Mouse (Mus musculus): Measurements from ENCODE around the gene Vezf1. TPM values are rescaled to one million over a fixed set of nuclear protein-coding genes. Genes with fewer than 3 reads are reported as not detected.
"Not testable (repeated sequence)": the region's sequence is repeated elsewhere in the genome, so short reads cannot be mapped to it uniquely, and the experiment has no call there.

The Vezf1 gene
- polyA plus RNA-seq, 1 experiment: 58.4 TPM

GRCm38 (mm10) chr11:88044314-88044713 is 23.8 kb upstream of the Vezf1 start:
- TF ChIP-seq CTCF (IDR thresholded peaks at IDR 0.05; ENCODE audit: borderline replicate concordance, extremely low read depth, insufficient read depth, insufficient read length) (no peak), POLR2A (IDR thresholded peaks at IDR 0.05; ENCODE audit: borderline replicate concordance, extremely low read depth, insufficient read depth, insufficient read length, poor library complexity, severe bottlenecking) (no peak)
- no peak for DNase-seq (ENCODE audit: low read depth)

DNA sequence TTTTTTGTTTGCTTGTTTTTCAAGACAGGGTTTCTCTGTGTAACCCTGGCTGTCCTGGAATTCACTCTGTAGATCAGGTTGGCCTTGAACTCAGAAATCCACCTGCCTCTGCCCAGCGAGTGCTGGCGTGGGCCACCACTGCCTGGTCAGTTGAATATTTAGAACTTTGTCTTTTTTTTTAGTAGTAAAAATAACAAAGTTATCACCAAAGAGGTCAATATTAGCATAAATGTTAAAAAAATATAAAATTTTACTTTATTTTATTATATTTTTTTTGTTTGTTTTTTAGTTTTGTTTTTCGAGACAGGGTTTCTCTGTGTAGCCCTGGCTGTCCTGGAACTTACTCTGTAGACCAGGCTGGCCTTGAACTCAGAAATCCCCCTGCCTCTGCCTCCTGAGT is 22.9 kb upstream of the Vezf1 start:
- not testable (repeated sequence) for DNase-seq (ENCODE audit: low read depth)

- no peak for TF ChIP-seq POLR2A (IDR thresholded peaks at IDR 0.05; ENCODE audit: borderline replicate concordance, extremely low read depth, insufficient read depth, insufficient read length, poor library complexity, severe bottlenecking)
- TF ChIP-seq CTCF (IDR thresholded peaks at IDR 0.05; ENCODE audit: borderline replicate concordance, extremely low read depth, insufficient read depth, insufficient read length): no peak
- no peak for DNase-seq (ENCODE audit: low read depth)
These were observed 22.2 kb upstream of the Vezf1 start for GRCm38 (mm10) chr11:88045878-88046277.

GRCm38 (mm10) chr11:88046323-88046937 is 21.6 kb upstream of the Vezf1 start:
- peak; percentile 35 for DNase-seq (ENCODE audit: low read depth)
- TF ChIP-seq CTCF (IDR thresholded peaks at IDR 0.05; ENCODE audit: borderline replicate concordance, extremely low read depth, insufficient read depth, insufficient read length) (no peak), POLR2A (IDR thresholded peaks at IDR 0.05; ENCODE audit: borderline replicate concordance, extremely low read depth, insufficient read depth, insufficient read length, poor library complexity, severe bottlenecking) (no peak)

DNA sequence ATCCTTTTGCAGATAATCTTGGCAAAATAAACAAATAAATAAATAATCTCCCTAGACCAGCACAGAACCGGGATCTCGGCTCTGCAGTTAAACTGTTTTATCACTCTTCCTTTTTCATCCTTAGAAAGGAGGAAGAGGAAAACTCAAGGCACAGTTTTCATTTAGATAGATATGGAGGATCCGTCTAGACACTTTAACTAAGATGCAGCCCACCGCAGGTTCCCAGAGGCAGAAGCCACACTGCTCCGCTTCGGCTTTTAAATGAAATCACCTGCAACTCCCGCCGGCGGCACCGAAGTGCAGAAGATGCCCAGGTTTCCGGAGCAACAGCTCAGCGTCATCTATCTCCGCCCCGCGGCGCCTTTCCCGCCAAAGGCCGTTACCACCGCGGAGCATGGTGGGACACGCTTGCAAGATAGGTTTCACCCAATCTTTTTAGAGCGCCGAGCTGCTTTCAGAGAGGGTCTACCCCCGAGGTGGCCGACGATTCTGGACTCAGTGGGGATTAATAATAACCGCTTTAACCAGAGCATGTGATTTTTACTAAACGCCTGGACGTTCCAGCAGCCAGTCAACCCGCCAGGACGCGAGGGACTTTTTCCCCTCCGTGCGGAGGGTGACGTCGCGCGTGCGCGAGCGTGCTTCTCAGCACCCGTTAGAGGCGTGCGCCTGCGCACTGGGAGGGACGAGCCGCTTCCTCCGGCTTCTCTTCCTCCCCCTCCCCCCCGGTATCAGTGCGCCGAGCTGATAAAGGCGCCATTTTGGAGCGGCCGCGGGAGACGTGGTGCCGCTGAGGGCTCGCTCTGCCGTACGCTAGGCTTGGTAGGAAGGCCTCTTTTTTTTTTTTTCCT is 20.9 kb upstream of the Vezf1 start, which contains the start of gene Srsf1:
TSS of gene Srsf1 (plus strand) at position 430 of the 851 bp plus-strand sequence.
- peak; percentile 83; the same call in 1 of the 2 replicates for TF ChIP-seq POLR2A (IDR thresholded peaks at IDR 0.05; ENCODE audit: borderline replicate concordance, extremely low read depth, insufficient read depth, insufficient read length, poor library complexity, severe bottlenecking)
- no peak for TF ChIP-seq CTCF (IDR thresholded peaks at IDR 0.05; ENCODE audit: borderline replicate concordance, extremely low read depth, insufficient read depth, insufficient read length)
- DNase-seq (ENCODE audit: low read depth): peak; percentile 99

DNA sequence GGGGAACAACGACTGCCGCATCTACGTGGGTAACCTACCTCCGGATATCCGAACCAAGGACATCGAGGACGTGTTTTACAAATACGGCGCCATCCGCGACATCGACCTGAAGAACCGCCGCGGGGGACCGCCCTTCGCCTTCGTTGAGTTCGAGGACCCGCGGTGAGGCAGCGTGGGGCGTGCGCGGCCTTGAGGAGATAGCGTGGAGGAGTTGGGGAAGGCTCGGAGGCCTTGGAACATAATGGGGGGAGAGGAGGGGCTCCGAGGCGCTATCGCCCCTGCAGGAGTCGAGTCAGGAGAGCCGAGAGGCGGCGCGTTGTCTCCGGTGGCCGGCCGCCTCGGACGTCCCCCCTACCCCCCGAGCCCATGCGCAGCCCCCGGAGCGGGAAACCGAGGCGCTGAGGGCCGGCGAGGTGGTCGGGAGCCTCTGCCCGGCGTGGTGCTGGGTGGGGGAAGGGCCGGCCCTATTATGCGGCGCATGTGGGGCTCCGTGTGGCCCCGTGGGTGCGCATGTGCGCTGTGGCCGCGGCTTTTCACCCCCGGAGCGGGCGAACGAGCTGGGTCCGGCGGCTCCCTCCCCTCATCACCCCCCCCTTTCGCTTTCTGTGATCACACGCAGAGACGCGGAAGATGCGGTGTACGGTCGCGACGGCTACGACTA is 20.1 kb upstream of the Vezf1 start:
- TF ChIP-seq POLR2A (IDR thresholded peaks at IDR 0.05; ENCODE audit: borderline replicate concordance, extremely low read depth, insufficient read depth, insufficient read length, poor library complexity, severe bottlenecking): peak; percentile 24; the same call in 1 of the 2 replicates
- TF ChIP-seq CTCF (IDR thresholded peaks at IDR 0.05; ENCODE audit: borderline replicate concordance, extremely low read depth, insufficient read depth, insufficient read length): no peak
- peak; percentile 84 for DNase-seq (ENCODE audit: low read depth)

GRCm38 (mm10) chr11:88048961-88049670 is 19.0 kb upstream of the Vezf1 start:
- DNase-seq (ENCODE audit: low read depth): peak; percentile 34
- no peak for TF ChIP-seq CTCF (IDR thresholded peaks at IDR 0.05; ENCODE audit: borderline replicate concordance, extremely low read depth, insufficient read depth, insufficient read length)
- no peak for TF ChIP-seq POLR2A (IDR thresholded peaks at IDR 0.05; ENCODE audit: borderline replicate concordance, extremely low read depth, insufficient read depth, insufficient read length, poor library complexity, severe bottlenecking)

GRCm38 (mm10) chr11:88049732-88050131 is 18.3 kb upstream of the Vezf1 start:
- no peak for TF ChIP-seq POLR2A (IDR thresholded peaks at IDR 0.05; ENCODE audit: borderline replicate concordance, extremely low read depth, insufficient read depth, insufficient read length, poor library complexity, severe bottlenecking)
- TF ChIP-seq CTCF (IDR thresholded peaks at IDR 0.05; ENCODE audit: borderline replicate concordance, extremely low read depth, insufficient read depth, insufficient read length): no peak
- no peak for DNase-seq (ENCODE audit: low read depth)

GRCm38 (mm10) chr11:88052638-88053037 is 15.4 kb upstream of the Vezf1 start:
- TF ChIP-seq POLR2A (IDR thresholded peaks at IDR 0.05; ENCODE audit: borderline replicate concordance, extremely low read depth, insufficient read depth, insufficient read length, poor library complexity, severe bottlenecking): no peak
- TF ChIP-seq CTCF (IDR thresholded peaks at IDR 0.05; ENCODE audit: borderline replicate concordance, extremely low read depth, insufficient read depth, insufficient read length): no peak
- no peak for DNase-seq (ENCODE audit: low read depth)

- DNase-seq (ENCODE audit: low read depth): no peak
- no peak for TF ChIP-seq POLR2A (IDR thresholded peaks at IDR 0.05; ENCODE audit: borderline replicate concordance, extremely low read depth, insufficient read depth, insufficient read length, poor library complexity, severe bottlenecking)
- TF ChIP-seq CTCF (IDR thresholded peaks at IDR 0.05; ENCODE audit: borderline replicate concordance, extremely low read depth, insufficient read depth, insufficient read length): no peak
These were observed 14.3 kb upstream of the Vezf1 start for GRCm38 (mm10) chr11:88053821-88054220.

DNA sequence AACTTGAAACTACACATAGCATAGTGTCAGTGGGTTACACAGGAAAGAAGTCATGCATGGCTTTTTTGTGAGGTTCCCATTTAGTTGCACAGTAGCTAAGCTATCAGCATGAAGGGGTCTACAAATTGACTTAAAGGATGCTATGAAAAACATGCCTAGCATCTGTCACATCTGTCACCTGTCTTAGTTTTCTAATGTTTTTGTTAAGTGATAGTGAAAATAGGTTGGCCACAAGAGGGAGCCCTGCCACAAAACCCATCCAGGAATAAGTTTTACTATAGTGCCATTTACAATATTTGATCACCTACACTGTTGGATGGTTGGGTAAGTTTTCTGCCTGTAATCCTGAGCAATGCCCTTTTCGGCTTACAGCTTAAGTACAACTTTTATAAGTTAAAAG is 13.5 kb upstream of the Vezf1 start:
- DNase-seq (ENCODE audit: low read depth): peak; percentile 77
- TF ChIP-seq POLR2A (IDR thresholded peaks at IDR 0.05; ENCODE audit: borderline replicate concordance, extremely low read depth, insufficient read depth, insufficient read length, poor library complexity, severe bottlenecking) (no peak), CTCF (IDR thresholded peaks at IDR 0.05; ENCODE audit: borderline replicate concordance, extremely low read depth, insufficient read depth, insufficient read length) (peak; percentile 42)
